Mouse (Mus musculus) layer of hippocampus, adult 8-10 months (tissue): ENCODE results near the gene Adgb. TPM values are rescaled to one million over a fixed set of nuclear protein-coding genes. Genes with fewer than 3 reads are reported as not detected.
A peak's percentile ranks its signal among the peaks of the same experiment; 100 is the strongest.
"Not testable (repeated sequence)": the region's sequence is repeated elsewhere in the genome, so short reads cannot be mapped to it uniquely, and the experiment has no call there.

ENCODE experiments used
- DNase-seq, 2 experiments: peaks; one replicate each; pipeline ENCODE4 v3.0.0; 2022; ENCODE audit warnings: low spot score in 2 of 2
- total RNA-seq, 4 experiments: library from RNA; stranded (reverse); gene quantifications; 2 replicates each; pipeline ENCODE4 v1.2.4; 2022

The Adgb gene
- total RNA-seq = under 1 TPM; 0.39 to 0.90 (median 0.62) TPM

- DNase-seq = peak; percentile 33 to 47
Measured at GRCm38 (mm10) chr10:10471961-10472610, at the start of gene Adgb. Adgb (minus strand) TSS chr10:10472326.

DNA sequence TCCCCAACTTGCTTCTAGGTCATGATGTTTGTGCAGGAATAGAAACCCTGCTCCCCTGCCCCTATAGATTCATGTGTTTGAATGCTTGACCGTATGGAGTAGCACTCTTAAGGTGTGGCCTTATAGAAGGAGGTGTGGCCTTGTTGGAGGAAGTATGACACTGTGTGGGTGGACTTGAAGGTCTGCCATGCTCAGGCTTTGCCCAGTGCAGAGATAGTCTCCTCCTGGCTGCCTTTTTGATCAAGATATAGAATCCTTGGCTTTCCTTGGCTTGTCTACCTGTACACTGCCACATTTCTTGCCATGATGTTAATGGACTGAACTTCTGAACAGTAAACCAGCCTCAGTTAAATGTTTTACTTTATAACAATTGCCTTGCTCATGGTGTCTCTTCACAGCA is 8.0 kb upstream of the Adgb start:
- no peak for DNase-seq

DNA sequence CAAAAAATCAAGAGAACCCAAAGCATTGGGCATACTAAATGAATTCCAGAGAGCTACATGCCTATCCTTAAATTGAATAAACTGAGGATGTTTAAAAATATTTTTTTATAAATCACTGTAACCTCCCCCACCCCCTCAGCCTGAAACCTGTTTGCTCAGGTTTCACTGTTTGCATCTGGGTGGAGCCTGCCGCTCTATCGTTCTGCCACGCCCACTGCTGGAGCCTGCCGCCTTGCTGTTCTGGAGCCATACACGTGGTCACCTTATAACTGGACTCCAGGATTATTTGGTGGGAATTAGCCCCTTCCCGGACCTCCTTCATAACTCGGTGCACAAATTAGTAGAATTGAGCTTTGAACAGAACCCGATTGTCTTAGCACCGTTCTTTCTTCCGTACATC is 5.3 kb upstream of the Adgb start:
- not testable (repeated sequence) for DNase-seq

- no peak for DNase-seq
Measured at GRCm38 (mm10) chr10:10476956-10477355, 4.8 kb upstream of the Adgb start.

DNA sequence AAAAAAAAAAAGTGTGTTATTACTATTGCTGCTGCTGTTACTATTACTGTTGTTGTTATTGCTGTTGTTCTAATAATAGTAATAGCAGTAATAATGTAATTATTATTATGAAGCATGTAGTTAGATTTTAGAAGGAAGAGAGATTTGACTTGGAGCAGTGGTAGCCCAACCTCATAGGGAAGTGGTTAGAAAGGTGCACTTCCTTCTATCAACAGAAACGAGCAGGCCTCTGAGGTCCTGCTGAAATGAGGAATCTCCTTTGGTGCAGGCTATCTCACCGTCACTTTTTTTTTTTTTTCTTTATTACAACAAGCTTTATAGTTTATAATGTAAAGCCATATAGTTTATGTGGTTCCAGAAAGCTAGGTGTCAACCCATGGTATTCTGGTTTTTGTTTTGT is 4.4 kb upstream of the Adgb start:
- DNase-seq = no peak

DNA sequence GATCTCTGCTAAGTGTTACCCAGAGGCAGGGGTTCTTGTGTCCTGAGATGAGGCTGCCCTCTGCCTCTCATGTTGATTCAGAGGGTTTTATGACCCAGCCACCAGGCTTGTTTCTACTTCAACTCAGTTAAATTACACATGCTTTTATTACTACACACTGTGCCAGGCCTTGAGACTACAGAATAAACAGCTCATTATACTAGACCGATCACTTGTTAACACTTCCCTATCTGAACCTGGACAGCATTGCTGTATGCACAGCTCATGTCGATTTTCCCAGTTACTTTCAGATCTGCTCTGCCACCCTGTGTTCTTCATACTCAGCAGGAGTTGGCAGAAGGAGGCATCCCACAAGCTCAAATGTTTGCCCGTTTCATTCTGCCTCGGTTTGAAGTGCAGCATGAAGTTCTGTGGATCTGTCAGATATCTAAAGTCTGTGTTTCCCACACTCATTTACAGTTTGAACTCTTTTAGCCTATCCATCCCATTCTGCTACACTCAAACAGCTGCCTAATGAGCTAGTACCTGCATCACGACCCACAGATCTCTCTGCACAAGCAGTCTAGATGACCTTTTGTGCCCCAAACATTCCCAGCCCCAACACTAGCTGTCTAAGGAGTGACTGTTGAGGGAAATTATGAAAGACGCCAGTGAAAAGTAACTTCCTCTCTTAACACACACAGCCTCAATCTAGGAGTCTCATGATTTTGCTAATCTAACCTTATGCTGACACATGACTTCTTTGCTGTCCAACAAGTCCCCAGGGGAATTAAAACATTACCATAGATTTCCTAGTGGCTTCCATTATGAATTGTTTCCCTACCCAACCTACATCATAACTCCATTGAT is 3.2 kb downstream of the Adgb start:
- peak in 1 of 2 experiments; percentile 38 for DNase-seq

DNA sequence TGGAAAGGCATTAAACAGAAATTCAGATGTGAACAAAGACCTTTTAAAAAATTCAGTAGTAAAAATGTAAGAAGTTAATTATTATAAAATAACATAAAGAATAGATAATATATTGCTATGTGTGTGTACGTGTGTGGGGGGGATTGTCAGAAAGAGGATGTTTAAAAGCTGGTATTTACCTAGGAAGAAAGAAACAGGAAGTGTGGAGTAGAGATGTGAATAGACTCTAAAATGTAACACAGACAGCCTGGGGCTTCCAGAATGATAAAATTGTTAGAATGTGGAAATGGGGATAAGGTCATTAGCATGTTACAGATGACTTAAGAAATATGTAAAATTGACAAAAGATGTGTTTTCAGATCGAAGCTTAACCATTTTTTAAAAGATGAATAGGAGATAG is 12.0 kb downstream of the Adgb start:
- DNase-seq = no peak

DNA sequence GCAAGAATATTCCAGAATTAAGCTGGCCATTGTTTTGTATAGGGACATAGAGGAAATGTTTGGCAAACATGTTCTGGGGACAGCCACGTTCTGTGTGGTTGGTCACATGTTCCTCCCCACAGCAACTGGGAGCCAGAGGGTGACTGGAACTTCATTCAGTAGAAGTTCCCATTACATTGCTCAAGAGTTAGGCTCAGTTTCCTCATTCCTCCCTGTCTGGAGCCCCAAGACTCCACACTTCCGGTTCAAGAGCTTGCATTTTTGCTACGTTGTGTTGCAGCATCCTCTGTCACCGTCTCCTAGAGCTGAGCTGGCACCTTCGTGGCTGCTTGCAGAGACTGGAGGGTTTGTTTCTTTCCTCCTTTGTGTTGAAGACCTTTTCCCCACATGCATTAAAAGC is 15.1 kb downstream of the Adgb start:
- DNase-seq = no peak

- no peak for DNase-seq
Measured at GRCm38 (mm10) chr10:10449067-10449466, 23.1 kb downstream of the Adgb start.

- DNase-seq = no peak
Measured at GRCm38 (mm10) chr10:10444841-10445466, 27.2 kb downstream of the Adgb start.

- DNase-seq = no peak
Measured at GRCm38 (mm10) chr10:10443558-10443957, 28.6 kb downstream of the Adgb start.

DNA sequence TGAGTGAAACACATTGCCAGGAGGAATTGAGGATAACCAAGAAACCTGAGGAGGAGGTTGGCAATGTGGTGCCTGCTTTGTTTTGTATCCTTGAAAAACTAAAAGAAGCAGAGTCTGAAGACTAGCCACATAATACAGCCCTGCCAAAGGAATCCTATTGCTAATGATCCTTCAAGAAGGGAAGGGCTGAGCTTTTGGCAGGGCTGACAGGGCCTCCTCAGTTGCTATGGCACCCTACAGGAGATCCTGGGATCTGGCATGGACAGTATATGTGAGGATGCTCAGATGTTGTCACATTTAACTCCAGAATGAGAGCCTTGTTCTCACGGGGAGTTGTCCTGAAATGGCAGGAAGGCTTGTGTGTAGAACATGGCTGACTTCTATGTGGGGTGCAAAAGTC is 37.1 kb downstream of the Adgb start:
- no peak for DNase-seq

GRCm38 (mm10) chr10:10429635-10430034 is 42.5 kb downstream of the Adgb start:
- no peak for DNase-seq

- DNase-seq = no peak
Measured at GRCm38 (mm10) chr10:10429032-10429431, 43.1 kb downstream of the Adgb start.

DNA sequence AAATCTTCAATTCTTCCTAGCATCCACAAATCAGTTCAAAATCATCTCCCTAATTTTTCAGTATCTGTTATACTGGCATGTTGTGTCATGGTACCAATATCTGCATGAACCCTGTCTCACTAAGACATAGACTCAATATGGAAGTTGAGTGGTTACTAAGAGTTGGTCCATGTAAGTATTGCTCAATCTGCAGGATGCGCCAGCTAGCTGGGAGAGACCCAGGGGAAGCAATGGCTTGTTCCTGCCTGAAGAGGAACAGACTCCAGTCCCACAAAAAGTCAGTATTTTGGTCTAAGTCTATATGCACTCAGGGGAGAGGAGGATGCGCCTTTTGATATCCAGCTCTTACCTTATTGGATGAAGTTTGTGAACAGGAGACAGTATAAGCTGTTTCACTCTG is 47.7 kb downstream of the Adgb start:
- no peak for DNase-seq

DNA sequence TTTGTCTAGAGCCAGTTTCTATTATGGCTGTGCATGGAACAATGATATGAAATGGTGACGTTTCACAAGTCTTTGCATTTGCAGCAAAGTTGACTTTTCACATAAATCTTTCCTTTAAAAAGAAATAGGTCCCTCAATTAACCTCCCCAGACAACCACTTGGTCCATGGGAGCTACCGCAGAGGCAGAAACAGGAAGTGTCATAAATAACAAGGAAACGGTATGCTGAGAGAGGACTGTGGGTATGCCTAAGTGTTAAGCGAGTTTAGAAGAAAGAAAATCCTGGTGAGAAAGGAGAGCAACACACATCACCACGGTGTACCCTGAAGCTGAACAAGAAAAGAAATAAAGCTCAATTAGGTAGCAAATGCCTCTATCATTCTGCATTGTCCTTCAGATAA is 61.1 kb downstream of the Adgb start:
- DNase-seq = no peak

DNA sequence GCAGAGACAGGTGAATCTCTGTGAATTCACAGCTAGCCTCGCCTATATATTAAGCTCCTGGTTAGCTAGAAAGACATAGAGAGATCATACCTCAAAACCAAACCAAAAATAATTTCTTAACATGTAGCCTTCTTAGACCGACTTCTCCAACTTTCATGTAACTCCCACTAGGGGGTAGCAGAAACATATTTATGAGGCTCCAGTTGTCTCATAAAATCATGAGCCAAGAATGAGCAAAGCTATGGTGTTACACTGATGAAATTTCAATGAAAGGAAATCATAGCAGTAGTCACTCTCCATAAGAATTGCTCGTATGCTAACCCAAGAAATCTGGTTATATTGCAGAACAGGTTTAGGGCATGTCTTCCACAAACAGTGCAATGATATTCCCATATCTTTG is 64.0 kb downstream of the Adgb start:
- no peak for DNase-seq

- no peak for DNase-seq
Measured at GRCm38 (mm10) chr10:10395784-10396481, 76.2 kb downstream of the Adgb start.

- DNase-seq = no peak
Measured at GRCm38 (mm10) chr10:10374629-10375028, 97.5 kb downstream of the Adgb start.

GRCm38 (mm10) chr10:10364025-10364424 is 108.1 kb downstream of the Adgb start:
- no peak for DNase-seq

- DNase-seq = peak in 1 of 2 experiments; percentile 3
Measured at GRCm38 (mm10) chr10:10355605-10356227, 116.4 kb downstream of the Adgb start.
